8 mouse cellular contexts compared by ENCODE assay signal in genomic region chr9:59353253-59353639, GRCm38 (mm10). TPM values are rescaled to one million over a fixed set of nuclear protein-coding genes. Genes with fewer than 3 reads are reported as not detected.
A peak's percentile ranks its signal among the peaks of the same experiment; 100 is the strongest.
DNase-seq lines count a peak whose midpoint lies in the region; ATAC-seq and TF ChIP-seq lines count a peak whose summit lies in the region.

TSS of gene Bbs4 (minus strand) at chr9:59353508.

- H3K4me1 ChIP-seq in bone marrow macrophage, adult 2 months (ENCODE audit: control insufficient read depth, insufficient read depth, low read length), result peaks cover 3% of the 10 kb centered on the region
- no peaks in the 10 kb centered on the region for H3K4me1 ChIP-seq in embryonic fibroblast, embryonic 13.5 days (ENCODE audit: control insufficient read depth, insufficient read depth, low read length)
- H3K4me1 ChIP-seq in heart, embryonic 11.5 days (ENCODE audit: control insufficient read depth, insufficient read depth, low read length), result no peaks in the 10 kb centered on the region
- H3K4me1 ChIP-seq in kidney, embryonic 16.5 days (ENCODE audit: insufficient read depth, low read length), result peaks cover 5% of the 10 kb centered on the region; the same call in 1 of the 2 replicates
- H3K4me1 ChIP-seq in liver, adult 2 months (ENCODE audit: control insufficient read depth, insufficient read depth, low read length), result peaks cover 2% of the 10 kb centered on the region; the same call in 1 of the 2 replicates

- TF ChIP-seq CTCF in bone marrow macrophage, adult 2 months (IDR thresholded peaks at IDR 0.05; ENCODE audit: low read depth, low read length), result no peak
- TF ChIP-seq CTCF in embryonic fibroblast, embryonic 13.5 days (IDR thresholded peaks at IDR 0.05; ENCODE audit: borderline replicate concordance, insufficient read depth, low read length), result no peak
- no peak for TF ChIP-seq CTCF in liver, adult 2 months (IDR thresholded peaks at IDR 0.05; ENCODE audit: low read depth, low read length)

- DNase-seq in A20 (ENCODE audit: low read depth, low spot score), result peak; percentile 91
- peak; percentile 85 for DNase-seq in liver, adult 2 months (ENCODE audit: extremely low read depth, low read depth, low spot score)
- DNase-seq in splenic B cell, adult 2 months (ENCODE audit: low read depth, low spot score), result peak; percentile 80

- H3K79me2 ChIP-seq in liver, adult 2 months (ENCODE audit: control insufficient read depth, insufficient read depth, low read length), result no peaks in the 10 kb centered on the region
- no peaks in the 10 kb centered on the region for H3K79me2 ChIP-seq in myocyte (ENCODE audit: control insufficient read depth, insufficient read depth)

- no peaks in the 10 kb centered on the region for H3K27me3 ChIP-seq in heart, embryonic 11.5 days (ENCODE audit: control insufficient read depth, insufficient read depth, low read length)
- no peaks in the 10 kb centered on the region for H3K27me3 ChIP-seq in kidney, embryonic 16.5 days (ENCODE audit: insufficient read depth, low read length)
- no peaks in the 10 kb centered on the region for H3K27me3 ChIP-seq in liver, adult 2 months (ENCODE audit: control insufficient read depth, insufficient read depth, low read length)
- no peaks in the 10 kb centered on the region for H3K27me3 ChIP-seq in myocyte (ENCODE audit: control insufficient read depth, insufficient read depth, insufficient read length)
- H3K27me3 ChIP-seq in splenic B cell, adult 2 months (ENCODE audit: control insufficient read depth, insufficient read depth, low read length, poor library complexity, severe bottlenecking), result no peaks in the 10 kb centered on the region

- H3ac ChIP-seq in myocyte (ENCODE audit: control insufficient read depth, insufficient read length), result no peak within 1 kb of the TSS

- peak within 1 kb of the TSS; percentile 42 for H3K27ac ChIP-seq in bone marrow macrophage, adult 2 months (ENCODE audit: insufficient read depth, low read depth, low read length)
- H3K27ac ChIP-seq in embryonic fibroblast, embryonic 13.5 days (ENCODE audit: insufficient read depth, low read length), result peak within 1 kb of the TSS; percentile 64
- peak within 1 kb of the TSS; percentile 51; the same call in 1 of the 2 replicates for H3K27ac ChIP-seq in heart, embryonic 11.5 days (ENCODE audit: low read depth, low read length)
- H3K27ac ChIP-seq in kidney, embryonic 16.5 days (ENCODE audit: low read length), result peak within 1 kb of the TSS; percentile 89
- H3K27ac ChIP-seq in liver, adult 2 months (replicated peaks; ENCODE audit: insufficient read depth, low read depth, low read length), result peak within 1 kb of the TSS; percentile 76

- H3K36me3 ChIP-seq in heart, embryonic 11.5 days (ENCODE audit: control insufficient read depth, insufficient read depth, low read length), result no peaks in the 10 kb centered on the region
- H3K36me3 ChIP-seq in kidney, embryonic 16.5 days (ENCODE audit: insufficient read depth, low read length), result no peaks in the 10 kb centered on the region
- no peaks in the 10 kb centered on the region for H3K36me3 ChIP-seq in liver, adult 2 months (ENCODE audit: control insufficient read depth, insufficient read depth, low read length)
- no peaks in the 10 kb centered on the region for H3K36me3 ChIP-seq in myocyte (ENCODE audit: control insufficient read depth, insufficient read depth)
- H3K36me3 ChIP-seq in splenic B cell, adult 2 months (ENCODE audit: control insufficient read depth, insufficient read depth, low read length, poor library complexity, severe bottlenecking), result no peaks in the 10 kb centered on the region

- peak within 1 kb of the TSS; percentile 71 for H3K9ac ChIP-seq in heart, embryonic 11.5 days (ENCODE audit: low read depth, low read length)
- H3K9ac ChIP-seq in kidney, embryonic 16.5 days (replicated peaks; ENCODE audit: low read length), result peak within 1 kb of the TSS; percentile 79
- H3K9ac ChIP-seq in liver, adult 2 months (ENCODE audit: low read depth, low read length), result peak within 1 kb of the TSS; percentile 82

- peak within 1 kb of the TSS; percentile 70 for H3K4me3 ChIP-seq in bone marrow macrophage, adult 2 months (ENCODE audit: insufficient read depth, low read length)
- H3K4me3 ChIP-seq in embryonic fibroblast, embryonic 13.5 days (ENCODE audit: insufficient read depth, low read length), result peak within 1 kb of the TSS; percentile 80
- H3K4me3 ChIP-seq in heart, embryonic 11.5 days (ENCODE audit: low read depth, low read length), result peak within 1 kb of the TSS; percentile 57
- H3K4me3 ChIP-seq in kidney, embryonic 16.5 days (ENCODE audit: low read length), result peak within 1 kb of the TSS; percentile 80
- peak within 1 kb of the TSS; percentile 77 for H3K4me3 ChIP-seq in liver, adult 2 months (ENCODE audit: insufficient read depth, low read depth, low read length)
- H3K4me3 ChIP-seq in myocyte, result peak within 1 kb of the TSS; percentile 39

- peak within 1 kb of the TSS; percentile 53 for H3K4me2 ChIP-seq in heart, embryonic 11.5 days
- peak within 1 kb of the TSS; percentile 75 for H3K4me2 ChIP-seq in kidney, embryonic 16.5 days (replicated peaks; ENCODE audit: low read depth, low read length)
- peak within 1 kb of the TSS; percentile 84 for H3K4me2 ChIP-seq in myocyte (ENCODE audit: low read depth)

- ATAC-seq in heart, embryonic 11.5 days (replicated peaks; ENCODE audit: insufficient number of reproducible peaks, low FRiP score, low TSS enrichment), result peak; percentile 90
- peak; percentile 98 for ATAC-seq in kidney, embryonic 16.5 days (ENCODE audit: low FRiP score, low TSS enrichment)

- no peaks in the 10 kb centered on the region for H3K9me3 ChIP-seq in heart, embryonic 11.5 days (replicated peaks; ENCODE audit: control insufficient read depth, low read length)
- H3K9me3 ChIP-seq in kidney, embryonic 16.5 days (ENCODE audit: low read length), result no peaks in the 10 kb centered on the region

- TF ChIP-seq POLR2A in bone marrow macrophage, adult 2 months (IDR thresholded peaks at IDR 0.05; ENCODE audit: borderline replicate concordance, low read depth, low read length), result no peak
- peak; percentile 83 for TF ChIP-seq POLR2A in embryonic fibroblast, embryonic 13.5 days (IDR thresholded peaks at IDR 0.05; ENCODE audit: low read depth, low read length)
- 0 out of 2 replicates have a peak, but pooled peaks have one; percentile 34 for TF ChIP-seq POLR2A in liver, adult 2 months (IDR thresholded peaks at IDR 0.05; ENCODE audit: extremely low read depth, insufficient read depth, low read length)
- peak; percentile 63 for TF ChIP-seq POLR2A in myocyte (IDR thresholded peaks at IDR 0.05; ENCODE audit: insufficient read length, low read depth)

- WGBS in heart, embryonic 11.5 days (ENCODE audit: insufficient replicate concordance), result under 1% methylated on average over 32 of the region's 32 CpGs
- WGBS in kidney, embryonic 16.5 days, result 0% methylated on average over 24 of the region's 32 CpGs
- WGBS in liver, adult 2 months, result 2% methylated on average over 25 of the region's 32 CpGs

TF ChIP-seq in myocyte, 11 proteins besides CTCF, POLR2A, EP300 and RAD21:
- peak; percentile 4 for TF ChIP-seq USF1 (IDR thresholded peaks at IDR 0.05; ENCODE audit: low read depth)
- TF ChIP-seq POLR2AphosphoS2 (IDR thresholded peaks at IDR 0.05; ENCODE audit: insufficient read length, low read depth), result peak; percentile 73
- TF ChIP-seq E2F4 (IDR thresholded peaks at IDR 0.05; ENCODE audit: insufficient read depth), result no peak
- TF ChIP-seq MYOG (IDR thresholded peaks at IDR 0.05; ENCODE audit: control insufficient read depth in 1 of 3, insufficient read depth in 1 of 3, insufficient read length in 2 of 3, low read depth in 2 of 3), result no peak

RNA-seq across cellular contexts. Expression of gene Bbs4, which starts in this region (rescaled TPM):
- 5.7 and 5.9 TPM in 2 replicates for polyA plus RNA-seq in bone marrow macrophage, adult 2 months (2012; ENCODE audit: insufficient read depth, insufficient read length, missing spikeins)
- polyA plus RNA-seq in embryonic fibroblast, embryonic 13.5 days (2011; ENCODE audit: insufficient read length, low read depth, missing spikeins), result 5.8 and 6.5 TPM in 2 replicates
- 7.3 and 7.9 TPM in 2 replicates for polyA plus RNA-seq in heart, embryonic 11.5 days (2014; fragmentation: Nextera tagmentation; extraction: Ambion mirVana)
- 16.4 and 20.3 TPM in 2 replicates for polyA plus RNA-seq in kidney, embryonic 16.5 days (2015; fragmentation: Nextera tagmentation; extraction: Ambion mirVana)
- total RNA-seq in liver, adult 2 months (2014; rRNA removed), result 2.2 and 2.9 TPM in 2 replicates
- 0.50 and 0.57 TPM in 2 replicates for polyA plus RNA-seq in liver, adult 2 months (2012; rRNA removed)
- polyA plus RNA-seq in myocyte (2012; fragmentation: generic; extraction: Trizol), result 3.8 TPM

Comparison
In these comparisons a context has a peak if more than half of its experiments do, and no peak if none do; other contexts are left out.
1. Peak in every context shown above with its lines: DNase-seq, ATAC-seq, H3K4me3 ChIP-seq and H3K27ac ChIP-seq.